Mouse (Mus musculus): ENCODE results near the gene Rps6kb2.

- TF ChIP-seq POLR2A (IDR thresholded peaks at IDR 0.05; ENCODE audit: borderline replicate concordance, extremely low read depth, insufficient read depth, insufficient read length, poor library complexity, severe bottlenecking) (no peak), CTCF (IDR thresholded peaks at IDR 0.05; ENCODE audit: borderline replicate concordance, extremely low read depth, insufficient read depth, insufficient read length) (no peak)
These were observed 18.3 kb downstream of the Rps6kb2 start for GRCm38 (mm10) chr19:4144550-4145498.

All from brain, embryonic 14.5 days (tissue).